Mouse (Mus musculus) liver, embryonic 15.5 days (tissue): Measurements from ENCODE around the gene Dapl1. TPM values are rescaled to one million over a fixed set of nuclear protein-coding genes. Genes with fewer than 3 reads are reported as not detected.

Experiments
- ATAC-seq: fragments of 200-750 bp; cut with Nextera tagmentation; 2 replicates; pipeline ENCODE4 v1.8.0; 2017; ENCODE audit warnings: moderate number of reproducible peaks, mild to moderate bottlenecking, moderate library complexity; ENCODE audit not compliant: insufficient read depth
- H3K27ac ChIP-seq: fragments of 300-500 bp; sonication (generic); replicated peaks from 2 replicates; pipeline ENCODE4 v1.5.1; 2015; ENCODE audit warnings: mild to moderate bottlenecking, inconsistent platforms
- H3K27me3 ChIP-seq: fragments of 300-500 bp; sonication (generic); 2 replicates; pipeline ENCODE4 v1.6.1; 2015; ENCODE audit warnings: mild to moderate bottlenecking, inconsistent platforms
- H3K36me3 ChIP-seq: fragments of 300-500 bp; sonication (generic); replicated peaks from 2 replicates; pipeline ENCODE4 v1.6.1; 2015; ENCODE audit warnings: moderate library complexity, mild to moderate bottlenecking, inconsistent platforms
- H3K4me1 ChIP-seq: fragments of 300-500 bp; sonication (generic); replicated peaks from 2 replicates; pipeline ENCODE4 v1.6.1; 2015; ENCODE audit warnings: inconsistent platforms
- H3K4me2 ChIP-seq: fragments of 300-500 bp; sonication (generic); 2 replicates; pipeline ENCODE4 v1.6.1; 2015; ENCODE audit warnings: moderate library complexity, mild to moderate bottlenecking, inconsistent platforms
- H3K4me3 ChIP-seq: fragments of 300-500 bp; sonication (generic); replicated peaks from 2 replicates; pipeline ENCODE4 v1.5.1; 2015; ENCODE audit warnings: mild to moderate bottlenecking, inconsistent platforms
- H3K9ac ChIP-seq: fragments of 300-500 bp; sonication (generic); 2 replicates; pipeline ENCODE4 v1.6.1; 2015; ENCODE audit warnings: moderate library complexity, mild to moderate bottlenecking, inconsistent platforms
- H3K9me3 ChIP-seq: fragments of 300-500 bp; sonication (generic); replicated peaks from 2 replicates; pipeline ENCODE4 v1.6.1; 2016; ENCODE audit warnings: inconsistent platforms
- WGBS: fragments of 180-500 bp; shearing (Covaris S2); methylation state at CpG from one replicate; pipeline ENCODE4 v1.1.7; 2015; ENCODE audit warnings: mixed read lengths; ENCODE audit not compliant: insufficient replicate concordance; 5-methylcytosine and 5-hydroxymethylcytosine counted together
- polyA plus RNA-seq: library from polyadenylated mRNA; unstranded; fragments of >200 nt; fragmentation: Nextera tagmentation; extraction: Ambion mirVana; gene quantifications from 2 replicates; pipeline ENCODE4 v1.2.1, GENCODE M21; 2015

The Dapl1 gene
- polyA plus RNA-seq, 1 experiment from 2014 or later: not detected

- ATAC-seq: no peak
- WGBS: 51% methylated on average over 3 of the region's 3 CpGs
These were observed 32.4 kb upstream of the Dapl1 start for GRCm38 (mm10) chr2:59452102-59452501.

DNA sequence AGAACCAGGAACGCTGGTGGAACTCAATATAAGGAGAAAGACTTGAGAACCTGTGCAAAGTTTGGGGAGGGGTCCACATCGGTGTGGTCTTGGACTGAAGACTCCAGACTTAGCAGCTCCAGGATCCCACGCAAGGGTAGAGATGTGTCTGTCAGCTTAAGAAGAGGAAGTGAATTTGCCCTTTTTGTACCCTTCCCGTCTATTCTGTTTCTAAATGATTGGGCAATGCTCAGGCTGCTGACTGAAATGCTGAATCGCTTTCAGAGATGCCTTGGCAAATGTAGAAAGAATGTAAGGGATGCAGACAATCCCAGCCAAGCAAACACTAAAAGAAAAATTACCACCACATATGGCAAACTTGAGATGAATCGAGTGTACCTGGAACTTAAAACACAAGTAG is 22.4 kb upstream of the Dapl1 start:
- Histone ChIP-seq H3K27ac (no peak overlapping the region), H3K4me3 (no peak overlapping the region), H3K27me3 (no peaks in the 10 kb centered on the region), H3K36me3 (no peaks in the 10 kb centered on the region), H3K9me3 (no peaks in the 10 kb centered on the region), H3K4me1 (no peaks in the 10 kb centered on the region), H3K4me2 (no peak overlapping the region), H3K9ac (no peak overlapping the region)
- ATAC-seq: no peak
- 51% methylated on average over 6 of the region's 6 CpGs for WGBS

More at GRCm38 (mm10) chr2:59452102-59452501, 32.4 kb upstream of the Dapl1 start:
- H3K27ac ChIP-seq: no peak overlapping the region
- H3K9me3 ChIP-seq: no peaks in the 10 kb centered on the region
- no peak overlapping the region for H3K9ac ChIP-seq
- no peak overlapping the region for H3K4me3 ChIP-seq
- H3K27me3 ChIP-seq: no peaks in the 10 kb centered on the region
- no peak overlapping the region for H3K4me2 ChIP-seq
- no peaks in the 10 kb centered on the region for H3K36me3 ChIP-seq
- H3K4me1 ChIP-seq: no peaks in the 10 kb centered on the region

GRCm38 (mm10) chr2:59463428-59464182 is 20.8 kb upstream of the Dapl1 start:
- no peaks in the 10 kb centered on the region for H3K27me3 ChIP-seq
- no peaks in the 10 kb centered on the region for H3K36me3 ChIP-seq
- no peak for ATAC-seq
- no peaks in the 10 kb centered on the region for H3K9me3 ChIP-seq
- no peak overlapping the region for H3K27ac ChIP-seq
- no peaks in the 10 kb centered on the region for H3K4me1 ChIP-seq
- 61% methylated on average over 12 of the region's 12 CpGs for WGBS
- no peak overlapping the region for H3K4me2 ChIP-seq
- no peak overlapping the region for H3K9ac ChIP-seq
- no peak overlapping the region for H3K4me3 ChIP-seq

- ATAC-seq: no peak
- H3K36me3 ChIP-seq: no peaks in the 10 kb centered on the region
- no peaks in the 10 kb centered on the region for H3K9me3 ChIP-seq
- no peak overlapping the region for H3K27ac ChIP-seq
- no peaks in the 10 kb centered on the region for H3K4me1 ChIP-seq
- H3K4me2 ChIP-seq: no peak overlapping the region
- no peak overlapping the region for H3K4me3 ChIP-seq
- 65% methylated on average over 5 of the region's 5 CpGs for WGBS
- H3K9ac ChIP-seq: no peak overlapping the region
- H3K27me3 ChIP-seq: no peaks in the 10 kb centered on the region
These were observed 18.8 kb upstream of the Dapl1 start for GRCm38 (mm10) chr2:59465671-59466070.

DNA sequence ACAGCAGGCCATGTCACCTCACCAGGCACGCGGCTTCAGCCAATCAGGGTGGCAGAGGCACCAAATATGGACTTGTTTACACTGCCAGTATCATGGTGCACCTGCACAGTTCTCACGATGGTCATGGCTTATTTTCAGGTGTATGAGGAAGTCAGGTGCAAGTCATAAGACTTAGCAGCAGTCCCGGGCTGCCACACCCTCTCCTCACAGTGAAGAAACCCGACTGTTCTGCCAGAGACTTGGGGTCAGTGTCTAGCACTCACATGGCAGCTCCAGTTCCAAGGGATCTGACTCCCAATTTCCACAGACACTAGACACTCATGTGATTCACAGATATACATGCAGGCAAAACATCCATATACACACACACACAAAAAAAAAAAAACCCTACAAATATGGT is 18.1 kb upstream of the Dapl1 start:
- Histone ChIP-seq H3K27me3 (no peaks in the 10 kb centered on the region), H3K4me3 (no peak overlapping the region), H3K27ac (no peak overlapping the region), H3K36me3 (no peaks in the 10 kb centered on the region), H3K9me3 (no peaks in the 10 kb centered on the region), H3K9ac (no peak overlapping the region), H3K4me1 (no peaks in the 10 kb centered on the region), H3K4me2 (no peak overlapping the region)
- no peak for ATAC-seq
- 55% methylated on average over 5 of the region's 5 CpGs for WGBS

- Histone ChIP-seq H3K9me3 (no peaks in the 10 kb centered on the region), H3K27ac (no peak overlapping the region), H3K4me3 (no peak overlapping the region), H3K9ac (no peak overlapping the region), H3K36me3 (no peaks in the 10 kb centered on the region), H3K4me2 (no peak overlapping the region), H3K4me1 (no peaks in the 10 kb centered on the region), H3K27me3 (no peaks in the 10 kb centered on the region)
- 57% methylated on average over 4 of the region's 4 CpGs for WGBS
- no peak for ATAC-seq
These were observed 17.4 kb upstream of the Dapl1 start for GRCm38 (mm10) chr2:59467085-59467484.

- no peaks in the 10 kb centered on the region for H3K36me3 ChIP-seq
- no peak overlapping the region for H3K9ac ChIP-seq
- no peak overlapping the region for H3K4me2 ChIP-seq
- H3K27ac ChIP-seq: no peak overlapping the region
- 64% methylated on average over 6 of the region's 6 CpGs for WGBS
- H3K9me3 ChIP-seq: no peaks in the 10 kb centered on the region
- no peaks in the 10 kb centered on the region for H3K4me1 ChIP-seq
- no peak overlapping the region for H3K4me3 ChIP-seq
- no peak for ATAC-seq
- no peaks in the 10 kb centered on the region for H3K27me3 ChIP-seq
These were observed 16.5 kb upstream of the Dapl1 start for GRCm38 (mm10) chr2:59467976-59468375.

- Histone ChIP-seq H3K9me3 (no peaks in the 10 kb centered on the region), H3K36me3 (no peaks in the 10 kb centered on the region), H3K27ac (no peak overlapping the region), H3K27me3 (no peaks in the 10 kb centered on the region), H3K9ac (no peak overlapping the region), H3K4me1 (no peaks in the 10 kb centered on the region), H3K4me3 (no peak overlapping the region), H3K4me2 (no peak overlapping the region)
- WGBS: 52% methylated on average over 8 of the region's 8 CpGs
- no peak for ATAC-seq
These were observed 14.7 kb upstream of the Dapl1 start for GRCm38 (mm10) chr2:59469590-59470245.

DNA sequence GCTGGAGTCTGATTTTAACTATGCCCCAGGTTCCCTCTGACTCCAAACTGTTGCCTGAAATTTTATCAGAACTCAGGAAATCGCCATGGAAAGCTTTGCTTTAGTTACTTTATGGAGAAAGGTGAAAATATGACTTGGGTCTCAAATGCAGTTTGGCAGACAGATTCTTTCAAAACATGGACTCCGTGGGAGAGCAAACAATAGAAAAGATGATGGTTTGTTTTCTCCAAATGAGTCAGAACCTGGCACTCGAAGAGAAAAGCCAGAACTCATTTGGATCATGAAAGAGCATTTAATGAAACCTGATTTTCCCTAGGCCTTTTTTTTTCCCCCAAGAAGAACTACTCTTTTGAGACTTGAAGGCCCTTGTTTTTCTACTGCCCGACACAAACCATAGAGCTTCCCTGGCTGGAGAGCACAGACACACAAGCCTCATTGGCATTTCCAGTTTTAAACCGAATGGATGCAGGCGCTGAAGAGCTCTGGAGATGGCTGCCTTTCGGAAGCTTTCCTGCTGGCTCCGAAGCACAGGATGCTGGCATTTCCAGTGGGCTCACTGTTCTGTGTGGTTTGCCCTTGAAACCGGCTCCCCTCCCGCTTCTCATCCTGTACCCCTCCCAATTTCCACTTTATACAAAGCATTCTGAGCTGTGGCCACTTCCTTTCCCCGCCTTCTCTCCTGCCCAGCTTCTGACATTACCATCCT is 14.0 kb upstream of the Dapl1 start:
- 41% methylated on average over 11 of the region's 11 CpGs for WGBS
- H3K4me2 ChIP-seq: no peak overlapping the region
- no peak for ATAC-seq

DNA sequence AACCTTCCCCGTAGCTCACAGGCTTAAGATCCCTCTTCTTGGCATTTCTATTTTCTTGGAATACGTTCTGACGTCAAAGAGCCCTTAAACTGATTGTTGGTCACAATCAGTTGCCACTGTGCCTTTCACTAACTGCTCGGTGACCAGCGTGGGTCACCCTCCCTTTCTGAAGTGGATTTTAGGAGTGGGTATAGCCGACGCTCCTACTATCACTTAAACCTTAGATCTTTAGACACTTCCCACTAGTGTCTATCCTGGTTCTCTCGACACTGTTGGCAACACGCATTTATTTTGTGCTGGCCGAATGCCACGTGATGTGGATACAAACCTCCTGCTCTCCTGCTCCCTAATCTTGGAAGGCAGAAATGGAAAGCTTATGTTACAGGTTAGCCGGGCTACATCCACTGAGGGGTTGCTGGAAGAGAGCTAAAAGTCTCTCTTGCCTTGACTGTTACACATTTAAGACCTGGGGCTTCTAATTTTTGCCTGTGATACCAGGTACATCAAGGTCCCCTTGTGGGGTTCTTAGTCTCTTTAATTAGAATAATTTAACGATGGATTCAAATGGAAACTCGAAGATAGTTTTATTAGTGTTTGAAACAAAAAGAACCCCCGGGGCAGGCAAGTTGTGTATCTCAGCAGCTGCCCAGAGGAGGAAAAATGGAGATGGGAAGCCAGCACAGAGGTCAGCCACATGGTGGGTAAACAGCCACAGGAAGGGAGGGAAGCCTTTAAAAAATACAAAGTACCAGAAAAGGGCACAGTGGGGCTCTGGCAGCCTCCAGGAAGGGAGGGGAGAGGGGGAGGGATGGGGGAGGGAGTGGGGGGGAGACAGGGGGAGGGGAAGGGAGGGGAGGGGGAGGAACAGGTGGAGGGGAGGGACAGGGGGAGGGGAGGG is 13.2 kb upstream of the Dapl1 start:
- H3K9ac ChIP-seq: no peak overlapping the region
- ATAC-seq: no peak
- H3K9me3 ChIP-seq: no peaks in the 10 kb centered on the region
- H3K4me2 ChIP-seq: no peak overlapping the region
- no peaks in the 10 kb centered on the region for H3K4me1 ChIP-seq
- 43% methylated on average over 15 of the region's 15 CpGs for WGBS
- no peaks in the 10 kb centered on the region for H3K27me3 ChIP-seq
- no peak overlapping the region for H3K4me3 ChIP-seq
- H3K36me3 ChIP-seq: no peaks in the 10 kb centered on the region
- no peak overlapping the region for H3K27ac ChIP-seq

More for the DNA sequence above, 14.0 kb upstream of the Dapl1 start:
- Histone ChIP-seq H3K36me3 (no peaks in the 10 kb centered on the region), H3K9ac (no peak overlapping the region), H3K4me1 (no peaks in the 10 kb centered on the region), H3K27ac (no peak overlapping the region), H3K9me3 (no peaks in the 10 kb centered on the region), H3K27me3 (no peaks in the 10 kb centered on the region), H3K4me3 (no peak overlapping the region)
